ENCODE assay signal across 25 mouse cellular contexts in genomic region chr9:80089409-80089808, GRCm38 (mm10). TPM values are rescaled to one million over a fixed set of nuclear protein-coding genes. Genes with fewer than 3 reads are reported as not detected.
A peak's percentile ranks its signal among the peaks of the same experiment; 100 is the strongest.
DNase-seq lines count a peak whose midpoint lies in the region; ATAC-seq lines count a peak whose summit lies in the region.
"Had no signal": no experiment of that assay in that cellular context is flagged by ENCODE, and none has a peak within 500 bp of the region (broad histone marks: within the 10 kb centered on the region; RNA-seq: fewer than 3 reads in every experiment).

No protein-coding gene starts in this region.

- H3K4me1 ChIP-seq in embryonic facial prominence, embryonic 14.5 days (ENCODE audit: control insufficient read depth, insufficient read depth, low read length): peaks cover 23% of the 10 kb centered on the region
- peaks cover 21% of the 10 kb centered on the region for H3K4me1 ChIP-seq in embryonic facial prominence, embryonic 10.5 days
- H3K4me1 ChIP-seq in kidney, embryonic 15.5 days: peaks cover 30% of the 10 kb centered on the region
- H3K4me1 ChIP-seq in midbrain, embryonic 16.5 days (ENCODE audit: control insufficient read depth, insufficient read depth, low read length): peaks cover 7% of the 10 kb centered on the region; the same call in 1 of the 2 replicates
- peaks cover 13% of the 10 kb centered on the region for H3K4me1 ChIP-seq in midbrain, embryonic 15.5 days

- no peak overlapping the region for H3K27ac ChIP-seq in embryonic facial prominence, embryonic 14.5 days (replicated peaks; ENCODE audit: low read depth, low read length)
- no peak overlapping the region for H3K27ac ChIP-seq in embryonic facial prominence, embryonic 10.5 days (replicated peaks)
- H3K27ac ChIP-seq in kidney, embryonic 15.5 days: 0 out of 2 replicates have a peak overlapping the region, but pooled peaks have one; percentile 22
- no peak overlapping the region for H3K27ac ChIP-seq in midbrain, embryonic 16.5 days (ENCODE audit: low read length)
- H3K27ac ChIP-seq in midbrain, embryonic 15.5 days: no peak overlapping the region
- H3K27ac ChIP-seq: embryonic facial prominence, embryonic 15.5 days; gastrocnemius, adult 2 months; hindbrain, embryonic 14.5 days; hindbrain, postnatal 0 days had no signal

- no peak overlapping the region for H3K9ac ChIP-seq in embryonic facial prominence, embryonic 14.5 days (ENCODE audit: low read depth, low read length)
- no peak overlapping the region for H3K9ac ChIP-seq in kidney, embryonic 15.5 days
- no peak overlapping the region for H3K9ac ChIP-seq in midbrain, embryonic 16.5 days (ENCODE audit: low read depth, low read length)
- no peak overlapping the region for H3K9ac ChIP-seq in midbrain, embryonic 15.5 days
- H3K9ac ChIP-seq: embryonic facial prominence, embryonic 15.5 days; forebrain, postnatal 0 days; hindbrain, embryonic 14.5 days had no signal

- H3K36me3 ChIP-seq in embryonic facial prominence, embryonic 14.5 days (ENCODE audit: control insufficient read depth, insufficient read depth, low read length): peaks cover 21% of the 10 kb centered on the region
- H3K36me3 ChIP-seq in embryonic facial prominence, embryonic 10.5 days (replicated peaks): peaks cover 26% of the 10 kb centered on the region
- peaks cover 16% of the 10 kb centered on the region for H3K36me3 ChIP-seq in kidney, embryonic 15.5 days
- H3K36me3 ChIP-seq in midbrain, embryonic 16.5 days (ENCODE audit: control insufficient read depth, insufficient read depth, low read length): no peaks in the 10 kb centered on the region
- 0 out of 2 replicates have a peak, but pooled peaks cover 2% of the 10 kb centered on the region for H3K36me3 ChIP-seq in midbrain, embryonic 15.5 days (replicated peaks)
- H3K36me3 ChIP-seq: embryonic facial prominence, embryonic 15.5 days had no signal

- peak; percentile 13 for DNase-seq in embryonic facial prominence, embryonic 14.5 days (ENCODE audit: low spot score)
- no peak for DNase-seq in embryonic facial prominence, embryonic 10.5 days (ENCODE audit: low spot score)
- DNase-seq in kidney, postnatal 4 days: no peak
- DNase-seq: adrenal gland, adult 2 months; adrenal gland, postnatal 25 days; cerebellum, adult 11-12 months; cerebellum, adult 8-10 months; cerebellum, postnatal 10 days; cerebellum, postnatal 36 days; embryo, embryonic 11 days; forebrain, postnatal 0 days; gastrocnemius, adult 2 months; gastrocnemius, postnatal 14 days; heart, adult 11 months; heart, postnatal 10 days; heart, postnatal 4 days had no signal

- no peaks in the 10 kb centered on the region for H3K27me3 ChIP-seq in embryonic facial prominence, embryonic 14.5 days (replicated peaks; ENCODE audit: control insufficient read depth, insufficient read depth, low read length)
- H3K27me3 ChIP-seq in embryonic facial prominence, embryonic 10.5 days (replicated peaks; ENCODE audit: low read depth, poor library complexity, severe bottlenecking): no peaks in the 10 kb centered on the region
- no peaks in the 10 kb centered on the region for H3K27me3 ChIP-seq in kidney, embryonic 15.5 days
- no peaks in the 10 kb centered on the region for H3K27me3 ChIP-seq in midbrain, embryonic 16.5 days (ENCODE audit: control insufficient read depth, insufficient read depth, low read depth, low read length)
- H3K27me3 ChIP-seq in midbrain, embryonic 15.5 days (replicated peaks): no peaks in the 10 kb centered on the region
- H3K27me3 ChIP-seq: embryonic facial prominence, embryonic 15.5 days had no signal

- no peak for ATAC-seq in embryonic facial prominence, embryonic 14.5 days (ENCODE audit: low read depth)
- peak; percentile 40; the same call in 1 of the 2 replicates for ATAC-seq in kidney, embryonic 15.5 days (replicated peaks; ENCODE audit: low FRiP score)
- peak; percentile 28; the same call in 1 of the 2 replicates for ATAC-seq in midbrain, embryonic 16.5 days
- no peak for ATAC-seq in midbrain, embryonic 15.5 days (replicated peaks)
- ATAC-seq: forebrain, embryonic 14.5 days; forebrain, postnatal 0 days; hindbrain, postnatal 0 days; inflammation-experienced regulatory T-cells, adult 6 months had no signal

- 53% methylated on average over 3 of the region's 3 CpGs for WGBS in embryonic facial prominence, embryonic 14.5 days
- 90% methylated on average over 3 of the region's 3 CpGs for WGBS in embryonic facial prominence, embryonic 10.5 days
- 50% methylated on average over 3 of the region's 3 CpGs for WGBS in kidney, embryonic 15.5 days
- WGBS in midbrain, embryonic 16.5 days: 83% methylated on average over 3 of the region's 3 CpGs
- 88% methylated on average over 3 of the region's 3 CpGs for WGBS in midbrain, embryonic 15.5 days

- no peak overlapping the region for H3K4me2 ChIP-seq in embryonic facial prominence, embryonic 14.5 days (ENCODE audit: low read depth, low read length)
- no peak overlapping the region for H3K4me2 ChIP-seq in kidney, embryonic 15.5 days
- no peak overlapping the region for H3K4me2 ChIP-seq in midbrain, embryonic 16.5 days (ENCODE audit: low read length)
- no peak overlapping the region for H3K4me2 ChIP-seq in midbrain, embryonic 15.5 days
- H3K4me2 ChIP-seq: embryonic facial prominence, embryonic 15.5 days; heart, embryonic 11.5 days; hindbrain, embryonic 14.5 days had no signal

- H3K4me3 ChIP-seq in embryonic facial prominence, embryonic 14.5 days (ENCODE audit: low read depth, low read length): no peak overlapping the region
- no peak overlapping the region for H3K4me3 ChIP-seq in embryonic facial prominence, embryonic 10.5 days
- H3K4me3 ChIP-seq in kidney, embryonic 15.5 days (replicated peaks): no peak overlapping the region
- H3K4me3 ChIP-seq in midbrain, embryonic 16.5 days (ENCODE audit: low read depth, low read length): no peak overlapping the region
- H3K4me3 ChIP-seq in midbrain, embryonic 15.5 days: no peak overlapping the region
- H3K4me3 ChIP-seq: embryonic facial prominence, embryonic 15.5 days; gastrocnemius, adult 2 months had no signal

- no peaks in the 10 kb centered on the region for H3K9me3 ChIP-seq in embryonic facial prominence, embryonic 14.5 days (ENCODE audit: control insufficient read depth, low read length)
- no peaks in the 10 kb centered on the region for H3K9me3 ChIP-seq in embryonic facial prominence, embryonic 10.5 days
- no peaks in the 10 kb centered on the region for H3K9me3 ChIP-seq in kidney, embryonic 15.5 days (replicated peaks)
- no peaks in the 10 kb centered on the region for H3K9me3 ChIP-seq in midbrain, embryonic 16.5 days (replicated peaks; ENCODE audit: control insufficient read depth, low read length, poor library complexity, severe bottlenecking)
- no peaks in the 10 kb centered on the region for H3K9me3 ChIP-seq in midbrain, embryonic 15.5 days
- H3K9me3 ChIP-seq: embryonic facial prominence, embryonic 15.5 days had no signal

RNA-seq across cellular contexts. Expression of gene Senp6, which starts 22.7 kb away (rescaled TPM):
- polyA plus RNA-seq in embryonic facial prominence, embryonic 14.5 days (2014; fragmentation: Nextera tagmentation; extraction: Ambion mirVana): 59.9 and 65.2 TPM in 2 replicates
- 50.9 and 55.3 TPM in 2 replicates for polyA plus RNA-seq in embryonic facial prominence, embryonic 10.5 days (2016; fragmentation: Nextera tagmentation; extraction: Ambion mirVana)
- 50.2 and 50.7 TPM in 2 replicates for polyA plus RNA-seq in kidney, embryonic 15.5 days (2015; fragmentation: Nextera tagmentation; extraction: Ambion mirVana)
- polyA plus RNA-seq in midbrain, embryonic 16.5 days (2015; fragmentation: Nextera tagmentation; extraction: Ambion mirVana): 41.3 and 45.0 TPM in 2 replicates
- polyA plus RNA-seq in midbrain, embryonic 15.5 days (2015; fragmentation: Nextera tagmentation; extraction: Ambion mirVana): 54.7 and 55.0 TPM in 2 replicates

Comparison
In these comparisons a context has a peak if more than half of its experiments do, and no peak if none do; other contexts are left out.
1. ATAC-seq: peak in kidney, embryonic 15.5 days (single experiment) and midbrain, embryonic 16.5 days (single experiment); none in embryonic facial prominence, embryonic 14.5 days (single experiment) and midbrain, embryonic 15.5 days (single experiment).